Mouse (Mus musculus): ENCODE data around the gene Eif4h. TPM values are rescaled to one million over a fixed set of nuclear protein-coding genes. Genes with fewer than 3 reads are reported as not detected.
A peak's percentile ranks its signal among the peaks of the same experiment; 100 is the strongest.

Gene Eif4h
- polyA plus RNA-seq, 1 experiment from 2014 or later, result 396 TPM

DNA sequence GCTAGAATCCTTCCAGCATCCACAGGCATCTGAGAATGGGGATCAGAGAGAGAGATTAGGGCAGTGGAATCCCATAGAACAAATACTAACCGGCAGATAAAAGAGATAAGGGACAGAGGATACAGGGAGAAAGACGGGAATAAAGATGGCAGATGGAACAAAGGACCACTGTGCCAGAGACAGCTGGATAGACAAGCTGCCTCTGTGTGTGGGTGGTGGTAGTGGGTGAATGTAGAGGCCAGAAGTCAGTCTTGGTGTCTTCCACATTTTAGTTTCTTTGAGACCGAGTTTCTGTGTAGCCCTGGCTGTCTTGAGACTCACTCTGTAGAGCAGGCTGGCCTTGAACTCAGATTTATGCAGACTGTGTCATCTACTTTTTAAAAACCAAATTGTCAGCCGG, 23.5 kb downstream of the Eif4h start:
- no peak overlapping the region for H3K4me3 ChIP-seq (ENCODE audit: low read length)
- no peaks in the 10 kb centered on the region for H3K9me3 ChIP-seq (ENCODE audit: control insufficient read depth, low read length)
- H3K36me3 ChIP-seq (ENCODE audit: control insufficient read depth, insufficient read depth, low read length), result peaks cover 23% of the 10 kb centered on the region
- no peak for ATAC-seq
- H3K4me2 ChIP-seq (ENCODE audit: low read depth, low read length), result no peak overlapping the region
- no peak overlapping the region for H3K9ac ChIP-seq (ENCODE audit: low read depth, low read length)
- WGBS, result 72% methylated on average over 4 of the region's 4 CpGs
- H3K4me1 ChIP-seq (ENCODE audit: control insufficient read depth, insufficient read depth, low read length), result peaks cover 6% of the 10 kb centered on the region; the same call in 1 of the 2 replicates
- H3K27me3 ChIP-seq (replicated peaks; ENCODE audit: control insufficient read depth, insufficient read depth, low read length), result no peaks in the 10 kb centered on the region
- no peak overlapping the region for H3K27ac ChIP-seq (ENCODE audit: low read length)

GRCm38 (mm10) chr5:134615380-134615779, 23.9 kb downstream of the Eif4h start:
- Histone ChIP-seq H3K27ac (ENCODE audit: low read length) (no peak overlapping the region), H3K4me2 (ENCODE audit: low read depth, low read length) (no peak overlapping the region), H3K9ac (ENCODE audit: low read depth, low read length) (no peak overlapping the region), H3K9me3 (ENCODE audit: control insufficient read depth, low read length) (no peaks in the 10 kb centered on the region), H3K36me3 (ENCODE audit: control insufficient read depth, insufficient read depth, low read length) (peaks cover 19% of the 10 kb centered on the region), H3K4me1 (ENCODE audit: control insufficient read depth, insufficient read depth, low read length) (peaks cover 6% of the 10 kb centered on the region; the same call in 1 of the 2 replicates), H3K4me3 (ENCODE audit: low read length) (no peak overlapping the region), H3K27me3 (replicated peaks; ENCODE audit: control insufficient read depth, insufficient read depth, low read length) (no peaks in the 10 kb centered on the region)
- no peak for ATAC-seq
- WGBS, result 84% methylated on average over 8 of the region's 8 CpGs

DNA sequence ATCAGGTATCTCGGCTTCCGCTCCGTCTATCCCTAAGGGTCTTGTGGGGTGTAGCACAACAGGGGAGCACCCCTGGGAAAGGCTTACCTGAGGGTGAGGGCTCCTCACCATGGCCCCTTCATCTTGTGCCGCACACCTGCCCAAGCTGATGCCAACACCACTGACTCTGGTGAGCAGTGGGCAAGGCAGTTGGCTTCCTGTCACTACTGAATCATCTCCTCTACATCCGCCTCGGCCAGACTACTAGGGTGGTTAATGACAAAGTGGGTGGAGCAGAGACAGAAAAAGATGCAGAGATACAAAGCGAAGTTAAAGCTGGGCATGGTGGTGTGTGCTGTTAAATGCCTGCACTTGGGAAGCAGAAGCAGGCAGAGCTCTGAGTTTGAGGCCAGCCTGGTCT, 24.5 kb downstream of the Eif4h start, which contains the start of gene Lat2:
Gene Lat2 (minus strand): TSS at position 224 of the 400 bp plus-strand sequence.
- peaks cover 15% of the 10 kb centered on the region for H3K36me3 ChIP-seq (ENCODE audit: control insufficient read depth, insufficient read depth, low read length)
- 82% methylated on average over 7 of the region's 7 CpGs for whole genome bisulfite sequencing
- no peaks in the 10 kb centered on the region for H3K27me3 ChIP-seq (replicated peaks; ENCODE audit: control insufficient read depth, insufficient read depth, low read length)
- no peak within 1 kb of the TSS for H3K27ac ChIP-seq (ENCODE audit: low read length)
- no peak for ATAC-seq
- H3K9ac ChIP-seq (ENCODE audit: low read depth, low read length), result no peak within 1 kb of the TSS
- H3K4me1 ChIP-seq (ENCODE audit: control insufficient read depth, insufficient read depth, low read length), result peaks cover 6% of the 10 kb centered on the region; the same call in 1 of the 2 replicates
- no peaks in the 10 kb centered on the region for H3K9me3 ChIP-seq (ENCODE audit: control insufficient read depth, low read length)
- H3K4me2 ChIP-seq (ENCODE audit: low read depth, low read length), result no peak within 1 kb of the TSS
- no peak within 1 kb of the TSS for H3K4me3 ChIP-seq (ENCODE audit: low read length)

- WGBS, result 88% methylated on average over 8 of the region's 8 CpGs
- Histone ChIP-seq H3K9me3 (ENCODE audit: control insufficient read depth, low read length) (no peaks in the 10 kb centered on the region), H3K36me3 (ENCODE audit: control insufficient read depth, insufficient read depth, low read length) (peaks cover 11% of the 10 kb centered on the region), H3K4me1 (ENCODE audit: control insufficient read depth, insufficient read depth, low read length) (peaks cover 6% of the 10 kb centered on the region; the same call in 1 of the 2 replicates), H3K9ac (ENCODE audit: low read depth, low read length) (no peak overlapping the region), H3K27ac (ENCODE audit: low read length) (no peak overlapping the region), H3K27me3 (replicated peaks; ENCODE audit: control insufficient read depth, insufficient read depth, low read length) (no peaks in the 10 kb centered on the region), H3K4me2 (ENCODE audit: low read depth, low read length) (no peak overlapping the region), H3K4me3 (ENCODE audit: low read length) (no peak overlapping the region)
- no peak for ATAC-seq
Measured at GRCm38 (mm10) chr5:134614296-134614695, 25.0 kb downstream of the Eif4h start.

- ATAC-seq, result no peak
- no peak overlapping the region for H3K4me3 ChIP-seq (ENCODE audit: low read length)
- H3K9me3 ChIP-seq (ENCODE audit: control insufficient read depth, low read length), result no peaks in the 10 kb centered on the region
- H3K27ac ChIP-seq (ENCODE audit: low read length), result no peak overlapping the region
- H3K27me3 ChIP-seq (replicated peaks; ENCODE audit: control insufficient read depth, insufficient read depth, low read length), result no peaks in the 10 kb centered on the region
- peaks cover 7% of the 10 kb centered on the region for H3K36me3 ChIP-seq (ENCODE audit: control insufficient read depth, insufficient read depth, low read length)
- peaks cover 6% of the 10 kb centered on the region; the same call in 1 of the 2 replicates for H3K4me1 ChIP-seq (ENCODE audit: control insufficient read depth, insufficient read depth, low read length)
- 86% methylated on average over 9 of the region's 9 CpGs for WGBS
- no peak overlapping the region for H3K9ac ChIP-seq (ENCODE audit: low read depth, low read length)
- H3K4me2 ChIP-seq (ENCODE audit: low read depth, low read length), result no peak overlapping the region
Measured at GRCm38 (mm10) chr5:134613727-134614126, 25.6 kb downstream of the Eif4h start.

GRCm38 (mm10) chr5:134611810-134612521, 27.3 kb downstream of the Eif4h start:
- no peaks in the 10 kb centered on the region for H3K36me3 ChIP-seq (ENCODE audit: control insufficient read depth, insufficient read depth, low read length)
- no peak overlapping the region for H3K4me3 ChIP-seq (ENCODE audit: low read length)
- no peak overlapping the region for H3K9ac ChIP-seq (ENCODE audit: low read depth, low read length)
- no peaks in the 10 kb centered on the region for H3K27me3 ChIP-seq (replicated peaks; ENCODE audit: control insufficient read depth, insufficient read depth, low read length)
- 49% methylated on average over 8 of the region's 8 CpGs for WGBS
- ATAC-seq, result peak; percentile 94
- peaks cover 6% of the 10 kb centered on the region; the same call in 1 of the 2 replicates for H3K4me1 ChIP-seq (ENCODE audit: control insufficient read depth, insufficient read depth, low read length)
- no peaks in the 10 kb centered on the region for H3K9me3 ChIP-seq (ENCODE audit: control insufficient read depth, low read length)
- H3K27ac ChIP-seq (ENCODE audit: low read length), result peak overlapping the region; percentile 73
- no peak overlapping the region for H3K4me2 ChIP-seq (ENCODE audit: low read depth, low read length)

DNA sequence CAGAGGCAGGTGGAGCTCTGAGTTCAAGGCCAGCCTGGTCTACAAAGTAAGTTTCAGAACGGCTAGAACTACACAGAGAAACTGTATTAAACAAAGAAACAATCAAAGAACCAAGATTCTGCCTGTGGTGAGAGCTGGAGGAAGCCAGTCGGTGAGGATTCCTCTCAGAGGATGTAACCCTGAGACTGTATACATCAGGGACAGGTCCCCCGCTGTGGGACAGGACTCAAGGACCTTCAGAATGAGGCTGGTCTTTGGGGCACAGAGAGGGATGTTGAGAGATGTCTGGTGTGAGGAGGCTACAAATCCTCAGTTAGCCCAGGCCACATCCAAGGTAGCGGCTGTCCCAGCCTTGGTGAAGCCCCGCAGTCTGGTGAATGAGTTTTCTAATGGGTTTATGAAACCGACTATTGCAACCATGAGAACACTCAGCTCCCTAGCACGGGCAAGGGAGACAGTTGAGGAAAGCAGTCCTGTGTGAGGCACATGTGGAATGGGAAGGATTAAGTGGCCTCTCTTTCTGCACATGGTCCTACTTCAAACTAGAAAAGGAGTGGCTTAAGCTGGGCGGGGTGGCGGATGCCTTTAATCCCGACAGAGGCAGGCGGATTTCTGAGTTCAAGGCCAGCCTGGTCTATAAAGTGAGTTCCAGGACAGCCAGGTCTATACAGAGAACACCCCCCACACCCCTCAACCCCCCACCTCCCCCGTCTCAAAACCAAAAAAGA, 29.2 kb downstream of the Eif4h start:
- Histone ChIP-seq H3K27ac (ENCODE audit: low read length) (no peak overlapping the region), H3K4me1 (ENCODE audit: control insufficient read depth, insufficient read depth, low read length) (peaks cover 6% of the 10 kb centered on the region; the same call in 1 of the 2 replicates), H3K4me2 (ENCODE audit: low read depth, low read length) (no peak overlapping the region), H3K36me3 (ENCODE audit: control insufficient read depth, insufficient read depth, low read length) (no peaks in the 10 kb centered on the region), H3K27me3 (replicated peaks; ENCODE audit: control insufficient read depth, insufficient read depth, low read length) (no peaks in the 10 kb centered on the region), H3K9ac (ENCODE audit: low read depth, low read length) (no peak overlapping the region), H3K4me3 (ENCODE audit: low read length) (no peak overlapping the region), H3K9me3 (ENCODE audit: control insufficient read depth, low read length) (no peaks in the 10 kb centered on the region)
- no peak for ATAC-seq
- WGBS, result 78% methylated on average over 12 of the region's 12 CpGs

DNA sequence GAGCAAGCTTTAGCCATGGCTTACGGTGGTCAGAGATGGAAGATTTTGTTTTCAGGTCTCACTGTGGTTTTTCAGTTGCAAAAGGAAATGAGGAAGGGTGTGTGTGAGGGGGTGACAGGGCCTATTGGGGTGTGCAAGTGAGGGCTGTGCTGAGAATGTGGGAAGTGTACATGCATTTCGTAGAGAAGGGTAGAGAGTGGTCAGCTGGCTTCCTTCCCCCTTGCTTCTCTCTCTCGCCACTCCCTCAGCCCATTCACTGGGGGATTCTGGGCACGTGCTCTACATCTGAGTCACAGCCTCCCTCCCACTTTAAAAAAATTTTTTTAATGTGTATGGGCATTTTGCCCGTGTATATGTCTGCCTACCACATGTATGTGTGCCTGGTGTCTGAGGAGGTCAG, 32.2 kb downstream of the Eif4h start:
- Histone ChIP-seq H3K4me2 (ENCODE audit: low read depth, low read length) (no peak overlapping the region), H3K4me1 (ENCODE audit: control insufficient read depth, insufficient read depth, low read length) (peaks cover 6% of the 10 kb centered on the region; the same call in 1 of the 2 replicates)
- ATAC-seq, result no peak

GRCm38 (mm10) chr5:134606314-134606713, 33.0 kb downstream of the Eif4h start:
- Histone ChIP-seq H3K4me2 (ENCODE audit: low read depth, low read length) (no peak overlapping the region), H3K36me3 (ENCODE audit: control insufficient read depth, insufficient read depth, low read length) (no peaks in the 10 kb centered on the region), H3K4me1 (ENCODE audit: control insufficient read depth, insufficient read depth, low read length) (no peaks in the 10 kb centered on the region), H3K4me3 (ENCODE audit: low read length) (no peak overlapping the region), H3K9ac (ENCODE audit: low read depth, low read length) (no peak overlapping the region), H3K27me3 (replicated peaks; ENCODE audit: control insufficient read depth, insufficient read depth, low read length) (no peaks in the 10 kb centered on the region), H3K27ac (ENCODE audit: low read length) (no peak overlapping the region), H3K9me3 (ENCODE audit: control insufficient read depth, low read length) (no peaks in the 10 kb centered on the region)
- ATAC-seq, result no peak

More for the DNA sequence above, 32.2 kb downstream of the Eif4h start:
- Histone ChIP-seq H3K27ac (ENCODE audit: low read length) (no peak overlapping the region), H3K9me3 (ENCODE audit: control insufficient read depth, low read length) (no peaks in the 10 kb centered on the region), H3K27me3 (replicated peaks; ENCODE audit: control insufficient read depth, insufficient read depth, low read length) (no peaks in the 10 kb centered on the region), H3K9ac (ENCODE audit: low read depth, low read length) (no peak overlapping the region), H3K36me3 (ENCODE audit: control insufficient read depth, insufficient read depth, low read length) (no peaks in the 10 kb centered on the region), H3K4me3 (ENCODE audit: low read length) (no peak overlapping the region)
- 58% methylated on average over 5 of the region's 5 CpGs for WGBS

Measured in intestine, embryonic 16.5 days (tissue).